Mouse (Mus musculus): Measurements from ENCODE around the gene Dclk1.
"Not testable (repeated sequence)": the region's sequence is repeated elsewhere in the genome, so short reads cannot be mapped to it uniquely, and the experiment has no call there.

Dclk1 gene

DNA sequence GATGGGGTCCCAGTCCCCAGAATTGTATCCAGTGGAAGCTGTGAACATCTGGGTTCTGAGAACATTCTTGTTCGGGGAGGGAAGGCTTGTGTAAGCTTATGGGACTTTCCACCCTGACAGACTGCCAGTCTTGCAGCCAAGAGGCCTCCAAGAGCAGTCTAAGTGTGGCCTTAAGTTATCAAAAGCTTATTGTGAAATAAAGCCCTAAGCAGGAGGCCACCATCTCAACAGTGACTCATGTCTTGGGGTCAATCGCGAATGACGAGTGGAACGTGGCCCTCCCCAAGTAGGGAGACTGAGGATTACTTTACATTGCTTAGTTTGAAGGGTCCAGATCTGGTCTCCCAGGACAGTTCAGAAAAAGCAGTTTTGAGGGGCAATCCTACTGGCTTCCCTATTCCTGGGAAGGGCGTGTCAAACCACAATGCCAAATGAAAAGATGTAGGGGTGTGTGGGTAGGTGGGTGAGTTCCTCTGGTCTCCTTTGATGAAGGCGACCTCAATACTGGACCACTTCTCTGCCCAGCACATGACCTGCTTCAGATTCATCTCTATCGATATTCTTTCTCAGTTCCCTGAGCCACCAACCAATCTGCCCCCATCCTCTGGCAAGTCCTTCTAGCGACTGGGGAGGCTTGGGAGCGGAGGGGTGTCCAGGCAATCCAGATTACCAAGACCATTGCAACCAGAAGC, at the start of gene Dclk1:
TSS of gene Dclk1 (plus strand) at position 635 of the 692 bp plus-strand sequence.
- in situ Hi-C loops (cut with MboI, MseI) = no loop called here

- in situ Hi-C loops (cut with MboI, MseI) = no loop called here
These were observed 48.8 kb upstream of the Dclk1 start for GRCm38 (mm10) chr3:55193351-55193750.

GRCm38 (mm10) chr3:55194792-55195191, 47.4 kb upstream of the Dclk1 start:
- in situ Hi-C loops (cut with MboI, MseI) = no loop called here

DNA sequence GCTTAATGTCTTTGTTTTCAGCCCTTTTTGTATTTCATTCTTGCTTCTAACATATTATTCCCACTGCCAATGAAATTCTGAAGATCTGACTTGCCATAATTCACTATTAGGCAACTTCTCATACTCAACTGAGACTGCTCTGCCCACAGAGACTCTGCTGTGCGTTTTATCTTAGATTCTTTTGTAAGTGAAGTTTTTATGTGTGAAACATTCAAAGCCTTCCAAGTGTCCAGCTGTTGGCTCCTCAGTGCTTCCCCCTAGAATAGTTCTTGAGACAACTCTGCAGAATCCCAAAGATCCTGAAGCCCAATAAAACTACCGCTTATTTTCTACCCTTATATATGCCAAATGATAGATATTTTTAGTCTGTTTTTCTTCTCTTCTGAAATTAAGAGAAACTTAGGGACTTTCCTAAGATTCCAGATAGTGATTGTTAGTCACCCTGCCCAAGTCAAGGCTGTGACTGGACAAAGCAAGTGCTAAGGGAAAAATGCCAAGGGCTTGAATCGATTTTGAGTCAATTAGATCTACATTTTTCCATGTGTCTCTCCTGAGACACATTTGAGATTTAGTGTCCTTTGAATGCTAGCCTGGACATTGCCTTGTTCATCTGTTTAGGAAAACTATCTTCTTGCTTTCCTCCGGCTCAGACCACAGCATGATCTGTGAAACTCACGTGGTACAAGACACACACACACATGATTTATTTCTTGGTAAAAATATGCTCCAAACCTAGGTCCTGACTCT, 46.4 kb upstream of the Dclk1 start:
- in situ Hi-C loops (cut with MboI, MseI) = no loop called here

- in situ Hi-C loops (cut with MboI, MseI) = no loop called here
These were observed 45.8 kb upstream of the Dclk1 start for GRCm38 (mm10) chr3:55196328-55196710.

DNA sequence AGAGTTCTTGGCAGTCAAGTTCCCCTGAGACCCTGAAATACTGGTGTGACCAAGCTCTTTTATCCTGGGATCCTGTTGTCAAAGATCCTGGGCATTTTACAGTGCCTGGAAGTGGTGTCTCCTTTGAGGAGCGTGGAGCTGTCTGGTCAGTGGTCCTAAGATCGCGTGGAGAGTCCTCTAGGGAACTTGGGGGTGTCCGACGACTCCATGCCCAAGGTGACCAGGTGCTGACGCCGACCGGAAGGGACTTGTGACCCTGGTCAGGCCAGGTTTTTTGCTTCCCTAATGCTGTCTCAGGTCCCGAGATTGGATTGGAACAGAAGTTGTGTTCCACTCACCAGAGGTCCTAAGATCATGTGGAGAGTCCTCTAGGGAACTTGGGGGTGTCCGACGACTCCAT, 38.5 kb upstream of the Dclk1 start:
- in situ Hi-C loops (cut with MboI, MseI) = not testable (repeated sequence)

- in situ Hi-C loops (cut with MboI, MseI) = no loop called here
These were observed 35.8 kb upstream of the Dclk1 start for GRCm38 (mm10) chr3:55206413-55206812.

GRCm38 (mm10) chr3:55207665-55208064, 34.5 kb upstream of the Dclk1 start:
- in situ Hi-C loops (cut with MboI, MseI) = no loop called here

DNA sequence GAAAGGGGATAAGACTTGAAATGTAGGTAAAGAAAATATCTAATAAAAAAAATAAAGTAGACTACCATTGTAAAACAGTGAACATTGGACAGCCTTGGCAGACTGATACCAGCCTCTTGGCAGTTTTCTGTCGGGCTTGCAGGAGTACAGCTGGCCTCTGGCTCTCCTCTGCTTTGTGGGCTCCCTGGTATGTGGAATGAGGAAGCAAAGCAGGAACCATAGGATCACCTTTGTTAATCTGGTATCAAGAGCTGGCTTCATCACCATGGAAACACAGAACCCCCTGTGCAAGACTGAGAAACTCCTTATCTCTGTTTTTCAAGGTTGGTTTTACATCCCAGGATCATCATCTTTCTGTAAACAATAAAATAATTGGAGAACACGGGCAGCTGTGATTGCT, 29.9 kb upstream of the Dclk1 start:
- in situ Hi-C loops (cut with MboI, MseI) = no loop called here

GRCm38 (mm10) chr3:55213785-55214184, 28.4 kb upstream of the Dclk1 start:
- in situ Hi-C loops (cut with MboI, MseI) = no loop called here

- in situ Hi-C loops (cut with MboI, MseI) = no loop called here
These were observed 27.8 kb upstream of the Dclk1 start for GRCm38 (mm10) chr3:55214413-55214812.

DNA sequence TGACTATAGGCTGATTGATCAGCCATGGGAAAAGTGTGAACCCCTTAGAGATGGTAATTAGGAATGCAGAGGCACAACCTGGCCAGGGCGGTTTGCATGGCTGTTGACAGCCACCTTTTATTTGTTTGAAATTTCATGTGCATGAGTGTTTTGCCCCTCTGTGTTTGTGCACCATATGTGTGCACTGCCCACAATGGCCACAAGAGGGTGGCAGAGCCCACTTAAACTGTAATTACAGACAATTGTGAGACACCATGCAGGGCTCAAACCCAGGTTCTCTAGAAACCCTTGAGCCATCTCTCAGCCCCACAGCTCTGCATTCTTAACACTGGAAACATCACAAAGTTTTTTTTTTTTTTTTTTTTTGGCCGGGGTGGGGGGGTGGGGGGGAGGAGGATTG, 19.7 kb upstream of the Dclk1 start:
- in situ Hi-C loops (cut with MboI, MseI) = no loop called here

GRCm38 (mm10) chr3:55223862-55224261, 18.3 kb upstream of the Dclk1 start:
- in situ Hi-C loops (cut with MboI, MseI) = no loop called here

DNA sequence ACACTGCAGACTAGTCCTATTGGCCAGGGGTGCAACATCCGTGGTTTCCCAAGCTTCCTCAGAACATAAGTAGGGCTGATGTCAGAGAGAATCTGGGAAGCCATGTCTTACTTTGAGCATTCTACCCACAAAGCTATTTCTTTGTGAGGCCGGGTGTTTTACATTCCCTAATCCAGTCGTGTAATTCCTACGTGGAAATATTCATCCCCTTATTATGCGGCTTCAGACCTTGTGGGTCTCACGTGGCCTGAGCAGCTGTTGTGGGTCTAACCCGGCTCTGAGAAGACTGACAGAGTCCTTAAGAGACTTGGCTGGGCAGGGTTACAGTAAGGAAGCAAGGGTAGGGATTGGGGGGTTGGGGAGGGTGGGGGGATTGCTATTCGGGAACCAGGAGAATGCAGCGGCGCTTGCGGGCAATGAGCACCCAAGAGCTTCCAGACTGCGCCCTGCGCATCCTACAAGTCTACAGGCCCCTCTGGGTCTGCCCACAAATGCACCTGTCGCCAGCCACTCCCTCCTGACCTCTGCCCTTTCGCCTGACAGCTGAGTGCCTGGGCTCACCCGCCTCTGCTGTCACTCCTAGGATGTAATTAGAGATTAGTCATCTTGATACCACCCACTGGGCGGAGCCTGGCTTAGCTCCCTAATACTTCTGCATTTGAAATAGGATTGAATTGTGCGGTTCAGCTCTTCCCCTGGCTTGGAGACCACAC, 15.5 kb upstream of the Dclk1 start:
- in situ Hi-C loops (cut with MboI, MseI) = no loop called here

- in situ Hi-C loops (cut with MboI, MseI) = no loop called here
These were observed 15.0 kb upstream of the Dclk1 start for GRCm38 (mm10) chr3:55227214-55227581.

DNA sequence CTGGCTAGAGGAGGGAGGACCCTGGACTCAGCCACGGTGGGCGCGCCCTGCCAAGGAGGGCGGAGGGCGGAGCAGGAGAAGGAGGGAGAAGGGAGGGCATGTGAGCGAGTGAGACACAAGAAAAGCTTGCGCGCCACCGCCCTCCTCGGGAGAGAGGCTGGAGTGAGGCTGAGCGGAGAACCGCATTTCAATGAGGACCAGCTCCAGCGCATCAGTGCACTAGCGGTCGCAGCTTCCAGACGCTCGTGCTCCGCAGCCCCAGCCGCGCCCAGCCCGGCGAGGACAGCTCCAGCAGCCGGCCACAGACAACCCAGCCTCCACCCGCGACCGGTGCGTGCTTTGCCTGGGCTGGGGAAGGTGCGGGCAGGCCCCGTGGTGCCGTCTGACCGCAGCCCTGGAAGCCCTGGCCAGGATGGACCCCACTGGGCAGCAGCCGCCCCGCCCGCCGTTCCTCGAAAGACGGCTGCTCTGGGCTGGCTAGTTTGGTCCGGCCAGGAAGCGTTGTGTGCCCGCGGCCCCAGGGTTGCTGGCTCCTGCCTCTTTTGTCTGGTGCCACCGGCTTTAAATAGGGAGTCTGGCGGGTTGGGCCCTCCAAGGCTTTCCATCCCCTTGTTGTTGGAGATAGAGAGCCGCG, 375 bp downstream of the Dclk1 start:
- in situ Hi-C loops (cut with MboI, MseI) = no loop called here

- in situ Hi-C loops (cut with MboI, MseI) = no loop called here
These were observed 900 bp downstream of the Dclk1 start for GRCm38 (mm10) chr3:55243056-55243471.

GRCm38 (mm10) chr3:55244087-55244486, 1.9 kb downstream of the Dclk1 start:
- in situ Hi-C loops (cut with MboI, MseI) = no loop called here

- in situ Hi-C loops (cut with MboI, MseI) = no loop called here
These were observed 4.6 kb downstream of the Dclk1 start for GRCm38 (mm10) chr3:55246618-55247272.

GRCm38 (mm10) chr3:55248048-55248447, 5.9 kb downstream of the Dclk1 start:
- in situ Hi-C loops (cut with MboI, MseI) = no loop called here

DNA sequence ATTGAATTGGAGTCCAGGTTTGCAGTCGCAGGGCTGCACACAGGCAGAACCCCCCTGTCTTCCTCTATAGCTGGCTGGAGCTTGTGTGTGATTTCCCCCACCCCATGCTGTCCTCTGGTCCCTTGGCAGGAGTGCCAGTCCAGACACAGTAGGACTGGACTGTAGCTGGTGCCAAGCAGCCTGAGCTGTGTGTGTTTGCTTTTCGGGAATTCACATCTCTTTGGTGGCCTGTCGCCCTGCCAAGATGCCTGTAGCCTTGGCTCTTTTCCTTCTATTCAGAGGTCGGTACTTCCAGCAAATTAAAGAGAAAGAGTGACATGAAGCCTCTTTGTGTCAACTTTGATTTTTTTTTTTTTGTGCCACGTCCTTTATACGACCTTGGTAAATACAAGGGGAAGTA, 6.3 kb downstream of the Dclk1 start:
- in situ Hi-C loops (cut with MboI, MseI) = no loop called here

- in situ Hi-C loops (cut with MboI, MseI) = no loop called here
These were observed 8.5 kb downstream of the Dclk1 start for GRCm38 (mm10) chr3:55250631-55251030.
